Mouse (Mus musculus): Measurements from ENCODE around the gene Aftph. TPM values are rescaled to one million over a fixed set of nuclear protein-coding genes. Genes with fewer than 3 reads are reported as not detected.
"Not testable (repeated sequence)": the region's sequence is repeated elsewhere in the genome, so short reads cannot be mapped to it uniquely, and the experiment has no call there.

The Aftph gene
- polyA plus RNA-seq, 1 experiment from 2014 or later: 11.2 TPM

DNA sequence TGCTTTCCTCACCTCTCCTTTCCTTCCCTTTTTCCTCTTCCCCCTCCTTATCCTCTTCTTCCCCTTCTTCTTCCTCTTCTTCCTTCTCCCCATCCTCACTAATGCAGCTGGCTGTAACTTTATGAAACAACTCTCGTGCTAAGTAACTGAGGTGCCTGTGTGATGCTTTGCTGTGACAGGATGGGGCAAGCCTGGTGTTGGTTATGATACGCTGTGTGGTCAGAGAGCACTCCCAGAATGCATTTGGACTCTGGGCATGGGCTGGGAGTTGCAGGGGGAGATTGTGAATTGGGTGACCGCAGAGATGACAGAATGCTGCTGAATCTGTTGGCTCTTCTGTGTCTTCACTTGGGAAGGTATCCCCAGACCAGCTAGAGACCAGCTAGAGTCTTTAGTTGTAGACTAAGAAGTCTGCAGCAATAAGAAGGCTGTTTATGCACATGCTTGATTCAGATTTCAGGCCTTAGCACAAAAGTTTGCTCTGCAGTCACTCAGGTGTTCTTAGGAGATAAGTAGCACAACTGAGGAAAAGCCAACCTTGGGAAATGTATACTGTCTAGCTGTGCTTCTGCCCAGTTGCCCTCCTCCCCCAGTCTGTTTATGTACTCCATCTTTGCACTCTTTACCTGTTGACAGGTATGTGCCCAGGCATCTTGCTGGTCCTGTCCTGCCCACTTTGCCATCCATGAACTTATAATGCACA is 37.6 kb upstream of the Aftph start:
- Histone ChIP-seq H3K4me2 (ENCODE audit: low read depth, low read length) (no peak overlapping the region), H3K9ac (ENCODE audit: low read depth, low read length) (no peak overlapping the region), H3K4me1 (ENCODE audit: control insufficient read depth, low read depth, low read length) (no peaks in the 10 kb centered on the region; the same call in none of the 2 replicates), H3K36me3 (ENCODE audit: control insufficient read depth, insufficient read depth) (no peaks in the 10 kb centered on the region), H3K27ac (ENCODE audit: low read length) (no peak overlapping the region), H3K4me3 (ENCODE audit: low read depth, low read length) (no peak overlapping the region), H3K27me3 (ENCODE audit: control insufficient read depth, insufficient read depth, low read depth, low read length) (no peaks in the 10 kb centered on the region), H3K9me3 (replicated peaks; ENCODE audit: control insufficient read depth, low read length) (no peaks in the 10 kb centered on the region)
- WGBS (ENCODE audit: insufficient replicate concordance): 37% methylated on average over 3 of the region's 3 CpGs
- no peak for ATAC-seq (ENCODE audit: low read depth)

DNA sequence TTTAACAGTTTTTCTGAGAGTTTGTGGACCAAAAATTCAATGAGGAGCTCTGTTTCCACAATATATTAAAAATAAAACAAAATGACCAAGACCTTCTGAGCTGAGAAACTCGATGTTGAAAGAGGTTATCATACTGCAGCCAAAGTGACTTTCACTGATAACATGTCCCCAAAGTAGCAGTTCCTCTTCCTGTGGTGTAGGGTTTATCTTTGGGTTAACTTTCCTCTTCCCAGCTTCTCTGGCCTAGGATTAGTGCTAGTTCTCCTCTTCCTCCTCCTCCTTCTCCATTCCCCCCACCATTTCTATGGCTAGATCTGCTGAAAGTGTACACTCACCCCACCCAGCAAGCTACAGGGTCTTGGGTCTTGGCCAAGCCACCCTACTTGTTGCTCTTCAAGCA is 36.9 kb upstream of the Aftph start:
- no peaks in the 10 kb centered on the region for H3K36me3 ChIP-seq (ENCODE audit: control insufficient read depth, insufficient read depth)
- no peaks in the 10 kb centered on the region for H3K9me3 ChIP-seq (replicated peaks; ENCODE audit: control insufficient read depth, low read length)
- 8% methylated on average over 1 of the region's 1 CpGs for WGBS (ENCODE audit: insufficient replicate concordance)
- H3K27ac ChIP-seq (ENCODE audit: low read length): no peak overlapping the region
- H3K4me3 ChIP-seq (ENCODE audit: low read depth, low read length): no peak overlapping the region
- H3K27me3 ChIP-seq (ENCODE audit: control insufficient read depth, insufficient read depth, low read depth, low read length): no peaks in the 10 kb centered on the region
- H3K9ac ChIP-seq (ENCODE audit: low read depth, low read length): no peak overlapping the region
- H3K4me2 ChIP-seq (ENCODE audit: low read depth, low read length): no peak overlapping the region
- H3K4me1 ChIP-seq (ENCODE audit: control insufficient read depth, low read depth, low read length): no peaks in the 10 kb centered on the region; the same call in none of the 2 replicates
- no peak for ATAC-seq (ENCODE audit: low read depth)

DNA sequence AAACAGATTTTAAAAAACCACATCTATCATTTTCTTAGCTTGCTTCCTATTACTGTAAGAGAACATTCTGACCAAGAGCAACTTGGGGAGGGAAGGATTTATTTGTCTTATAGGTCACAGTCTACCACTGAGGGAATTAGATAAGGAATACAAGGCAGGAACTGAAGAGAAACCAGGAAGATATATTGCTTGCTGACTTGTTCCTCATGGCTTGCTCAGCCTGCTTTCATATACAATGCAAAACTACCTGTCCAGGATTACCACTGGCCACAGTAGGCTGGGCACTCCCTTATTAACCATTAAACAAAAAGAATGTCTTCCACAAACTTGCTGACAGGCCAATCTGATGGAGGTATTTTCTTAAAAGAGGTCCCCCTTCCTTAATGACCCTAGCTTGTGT is 35.3 kb upstream of the Aftph start:
- no peaks in the 10 kb centered on the region for H3K27me3 ChIP-seq (ENCODE audit: control insufficient read depth, insufficient read depth, low read depth, low read length)
- H3K9ac ChIP-seq (ENCODE audit: low read depth, low read length): no peak overlapping the region
- H3K27ac ChIP-seq (ENCODE audit: low read length): no peak overlapping the region
- no peaks in the 10 kb centered on the region for H3K9me3 ChIP-seq (replicated peaks; ENCODE audit: control insufficient read depth, low read length)
- H3K4me1 ChIP-seq (ENCODE audit: control insufficient read depth, low read depth, low read length): no peaks in the 10 kb centered on the region; the same call in none of the 2 replicates
- H3K36me3 ChIP-seq (ENCODE audit: control insufficient read depth, insufficient read depth): no peaks in the 10 kb centered on the region
- no peak for ATAC-seq (ENCODE audit: low read depth)
- no peak overlapping the region for H3K4me3 ChIP-seq (ENCODE audit: low read depth, low read length)
- H3K4me2 ChIP-seq (ENCODE audit: low read depth, low read length): no peak overlapping the region

DNA sequence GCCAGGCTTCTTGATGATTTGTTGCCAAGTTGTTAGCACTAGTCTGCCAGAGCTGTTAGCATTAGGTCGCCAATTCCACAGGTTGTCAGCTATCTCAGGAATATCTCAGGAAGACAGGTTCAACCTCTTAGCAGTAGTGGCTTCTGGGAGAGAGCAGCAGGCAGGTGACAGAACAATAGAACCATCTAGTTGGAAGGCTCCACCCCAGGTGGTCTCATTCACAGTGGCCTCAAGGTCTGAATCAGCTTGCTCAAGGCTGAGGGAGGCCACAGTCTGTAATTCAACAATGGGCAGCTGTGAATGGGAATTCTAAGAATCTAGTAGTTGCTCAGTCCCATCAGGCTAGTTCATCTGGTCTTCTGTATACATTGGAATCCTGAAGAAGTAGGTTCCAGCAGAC is 31.3 kb upstream of the Aftph start:
- no peak overlapping the region for H3K9ac ChIP-seq (ENCODE audit: low read depth, low read length)
- no peak overlapping the region for H3K4me2 ChIP-seq (ENCODE audit: low read depth, low read length)
- WGBS (ENCODE audit: insufficient replicate concordance): 36% methylated on average over 1 of the region's 1 CpGs
- no peaks in the 10 kb centered on the region for H3K36me3 ChIP-seq (ENCODE audit: control insufficient read depth, insufficient read depth)
- H3K27ac ChIP-seq (ENCODE audit: low read length): no peak overlapping the region
- no peaks in the 10 kb centered on the region for H3K4me1 ChIP-seq (ENCODE audit: control insufficient read depth, low read depth, low read length)
- no peak overlapping the region for H3K4me3 ChIP-seq (ENCODE audit: low read depth, low read length)
- H3K9me3 ChIP-seq (replicated peaks; ENCODE audit: control insufficient read depth, low read length): no peaks in the 10 kb centered on the region
- no peaks in the 10 kb centered on the region for H3K27me3 ChIP-seq (ENCODE audit: control insufficient read depth, insufficient read depth, low read depth, low read length)
- ATAC-seq (ENCODE audit: low read depth): no peak

DNA sequence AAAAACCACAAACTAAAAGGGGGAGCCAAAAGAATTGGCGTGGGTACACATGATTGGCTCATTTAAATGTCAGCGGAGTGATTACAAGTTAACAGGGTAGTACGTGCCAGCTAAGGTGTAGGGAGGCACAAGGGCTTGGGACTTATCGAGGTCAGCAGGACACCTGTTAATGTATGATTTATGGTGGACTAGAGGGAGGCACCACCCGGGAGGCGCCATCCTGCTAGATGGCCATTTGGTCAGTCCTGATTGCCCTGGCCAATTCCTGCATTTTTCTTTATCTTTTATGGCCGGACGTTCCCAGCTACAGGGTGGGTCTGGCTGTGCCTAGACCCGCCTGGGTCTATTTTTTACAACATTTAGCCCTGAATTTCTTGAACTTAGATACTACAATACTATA is 30.4 kb upstream of the Aftph start:
- not testable (repeated sequence) for H3K36me3 ChIP-seq (ENCODE audit: control insufficient read depth, insufficient read depth); H3K4me2 ChIP-seq (ENCODE audit: low read depth, low read length); ATAC-seq (ENCODE audit: low read depth); H3K27ac ChIP-seq (ENCODE audit: low read length); H3K9ac ChIP-seq (ENCODE audit: low read depth, low read length); H3K4me1 ChIP-seq (ENCODE audit: control insufficient read depth, low read depth, low read length); H3K9me3 ChIP-seq (replicated peaks; ENCODE audit: control insufficient read depth, low read length); H3K4me3 ChIP-seq (ENCODE audit: low read depth, low read length); H3K27me3 ChIP-seq (ENCODE audit: control insufficient read depth, insufficient read depth, low read depth, low read length)
- 48% methylated on average over 9 of the region's 9 CpGs for WGBS (ENCODE audit: insufficient replicate concordance)

DNA sequence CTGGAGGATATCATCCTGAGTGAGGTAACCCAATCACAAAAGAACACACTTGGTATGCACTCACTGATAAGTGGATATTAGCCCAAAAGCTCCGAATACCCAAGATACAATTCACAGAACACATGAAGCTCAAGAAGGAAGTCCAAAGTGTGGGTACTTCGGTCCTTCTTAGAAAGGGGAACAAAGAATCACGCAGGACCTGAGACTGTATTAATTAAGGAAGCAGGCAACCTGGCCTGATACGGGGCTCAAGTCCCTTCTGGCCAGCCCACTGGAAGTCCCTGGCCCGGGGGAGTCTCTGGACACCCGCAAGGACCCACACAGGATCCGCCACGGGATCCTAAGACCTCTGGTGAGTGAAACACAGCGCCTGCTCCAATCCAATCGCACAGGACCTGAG is 20.6 kb upstream of the Aftph start:
- not testable (repeated sequence) for H3K4me2 ChIP-seq (ENCODE audit: low read depth, low read length); H3K9me3 ChIP-seq (replicated peaks; ENCODE audit: control insufficient read depth, low read length); H3K4me3 ChIP-seq (ENCODE audit: low read depth, low read length); H3K4me1 ChIP-seq (ENCODE audit: control insufficient read depth, low read depth, low read length); ATAC-seq (ENCODE audit: low read depth); H3K27me3 ChIP-seq (ENCODE audit: control insufficient read depth, insufficient read depth, low read depth, low read length); H3K27ac ChIP-seq (ENCODE audit: low read length); H3K36me3 ChIP-seq (ENCODE audit: control insufficient read depth, insufficient read depth); H3K9ac ChIP-seq (ENCODE audit: low read depth, low read length)
- 44% methylated on average over 10 of the region's 10 CpGs for WGBS (ENCODE audit: insufficient replicate concordance)

DNA sequence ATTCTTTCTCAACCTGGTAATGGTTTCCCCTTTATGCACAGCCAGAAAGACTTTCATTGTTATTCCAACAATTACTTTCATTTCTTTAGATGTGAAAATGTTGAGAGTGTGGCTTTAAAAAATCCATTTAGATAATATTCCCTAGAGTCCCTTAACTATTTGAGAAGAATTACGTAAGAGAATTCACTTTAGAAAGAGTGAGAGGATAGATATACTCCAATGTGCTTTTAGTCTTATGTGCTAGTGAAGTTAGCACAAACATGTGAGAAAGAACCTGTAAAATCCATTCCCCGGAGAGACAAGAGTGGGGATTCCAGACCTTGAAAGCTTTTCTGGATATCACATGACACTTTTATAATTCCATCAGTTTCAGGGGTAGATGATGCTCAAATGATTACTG is 9.2 kb upstream of the Aftph start:
- H3K9ac ChIP-seq (ENCODE audit: low read depth, low read length): no peak overlapping the region
- peaks cover 4% of the 10 kb centered on the region; the same call in 1 of the 2 replicates for H3K9me3 ChIP-seq (replicated peaks; ENCODE audit: control insufficient read depth, low read length)
- no peaks in the 10 kb centered on the region for H3K27me3 ChIP-seq (ENCODE audit: control insufficient read depth, insufficient read depth, low read depth, low read length)
- no peak overlapping the region for H3K4me2 ChIP-seq (ENCODE audit: low read depth, low read length)
- H3K4me1 ChIP-seq (ENCODE audit: control insufficient read depth, low read depth, low read length): no peaks in the 10 kb centered on the region
- 56% methylated on average over 2 of the region's 2 CpGs for WGBS (ENCODE audit: insufficient replicate concordance)
- no peak overlapping the region for H3K4me3 ChIP-seq (ENCODE audit: low read depth, low read length)
- H3K36me3 ChIP-seq (ENCODE audit: control insufficient read depth, insufficient read depth): no peaks in the 10 kb centered on the region
- no peak overlapping the region for H3K27ac ChIP-seq (ENCODE audit: low read length)
- no peak for ATAC-seq (ENCODE audit: low read depth)

DNA sequence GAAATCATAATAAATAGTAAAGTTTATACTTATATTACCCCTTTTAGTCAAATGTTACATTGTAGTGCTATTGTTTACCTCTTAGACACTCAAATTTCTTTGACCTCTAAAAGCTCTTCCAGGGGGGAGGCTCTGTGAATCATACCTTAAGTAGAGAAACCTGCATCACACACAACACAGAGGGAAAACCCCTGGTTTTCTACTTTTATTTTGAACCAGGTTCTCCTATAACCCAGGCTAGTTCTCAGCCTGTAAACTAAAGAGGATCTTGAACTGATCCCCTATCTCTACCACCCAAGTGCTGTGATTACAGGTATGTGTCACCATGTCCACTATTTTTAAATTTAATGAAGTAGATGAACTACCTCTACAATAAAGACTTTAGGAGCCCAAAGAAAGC is 2.0 kb upstream of the Aftph start:
- peaks cover 2% of the 10 kb centered on the region for H3K4me1 ChIP-seq (ENCODE audit: control insufficient read depth, low read depth, low read length)
- H3K4me2 ChIP-seq (ENCODE audit: low read depth, low read length): no peak overlapping the region
- H3K9ac ChIP-seq (ENCODE audit: low read depth, low read length): no peak overlapping the region
- H3K36me3 ChIP-seq (ENCODE audit: control insufficient read depth, insufficient read depth): no peaks in the 10 kb centered on the region
- H3K9me3 ChIP-seq (replicated peaks; ENCODE audit: control insufficient read depth, low read length): no peaks in the 10 kb centered on the region
- no peak for ATAC-seq (ENCODE audit: low read depth)
- H3K27me3 ChIP-seq (ENCODE audit: control insufficient read depth, insufficient read depth, low read depth, low read length): no peaks in the 10 kb centered on the region
- H3K27ac ChIP-seq (ENCODE audit: low read length): no peak overlapping the region
- H3K4me3 ChIP-seq (ENCODE audit: low read depth, low read length): no peak overlapping the region

DNA sequence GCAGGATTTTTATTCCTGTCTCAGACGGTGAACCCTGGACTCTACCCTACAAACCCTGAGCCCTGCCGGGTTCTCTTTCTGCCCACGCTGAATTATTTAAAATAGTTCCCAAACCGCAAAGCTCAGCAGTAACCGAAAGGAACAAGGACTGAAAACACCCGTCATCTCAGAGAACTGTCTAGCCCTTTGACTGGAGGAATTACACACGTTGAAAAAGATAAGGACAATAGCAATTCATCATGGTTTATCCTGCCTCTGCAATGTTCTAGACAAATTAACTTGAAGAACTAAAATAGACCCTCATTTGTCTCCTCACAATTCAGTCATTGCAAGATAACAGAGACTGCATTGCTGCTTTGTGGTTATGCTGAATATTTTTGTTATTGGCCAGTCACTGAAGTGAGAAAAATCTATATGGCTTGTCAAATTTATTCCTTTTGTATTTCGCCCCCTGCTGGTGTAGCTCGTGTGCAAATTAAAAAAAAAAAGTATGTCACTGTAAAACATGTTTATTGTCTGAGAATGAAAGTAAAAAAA is 1.0 kb upstream of the Aftph start:
- peak overlapping the region; percentile 84 for H3K4me2 ChIP-seq (ENCODE audit: low read depth, low read length)
- H3K36me3 ChIP-seq (ENCODE audit: control insufficient read depth, insufficient read depth): no peaks in the 10 kb centered on the region
- no peaks in the 10 kb centered on the region for H3K9me3 ChIP-seq (replicated peaks; ENCODE audit: control insufficient read depth, low read length)
- no peaks in the 10 kb centered on the region for H3K27me3 ChIP-seq (ENCODE audit: control insufficient read depth, insufficient read depth, low read depth, low read length)
- no peak for ATAC-seq (ENCODE audit: low read depth)
- peak overlapping the region; percentile 97 for H3K27ac ChIP-seq (ENCODE audit: low read length)
- H3K9ac ChIP-seq (ENCODE audit: low read depth, low read length): peak overlapping the region; percentile 98
- H3K4me1 ChIP-seq (ENCODE audit: control insufficient read depth, low read depth, low read length): peaks cover 2% of the 10 kb centered on the region
- peak overlapping the region; percentile 99 for H3K4me3 ChIP-seq (ENCODE audit: low read depth, low read length)
- WGBS (ENCODE audit: insufficient replicate concordance): 0% methylated on average over 9 of the region's 9 CpGs
